Mouse (Mus musculus) olfactory bulb, adult 2 months (tissue): Measurements from ENCODE around the gene Ube4b. TPM values are rescaled to one million over a fixed set of nuclear protein-coding genes. Genes with fewer than 3 reads are reported as not detected.
A peak's percentile ranks its signal among the peaks of the same experiment; 100 is the strongest.

Experiments used
- H3K27ac ChIP-seq: fragments of 200-500 bp; 2 replicates; pipeline ENCODE4 v1.5.1; 2012; ENCODE audit warnings: low read depth, low read length; ENCODE audit not compliant: insufficient read depth
- H3K4me1 ChIP-seq: fragments of 200-500 bp; 2 replicates; pipeline ENCODE4 v1.6.1; 2012; ENCODE audit warnings: low read length; ENCODE audit not compliant: control insufficient read depth, insufficient read depth
- H3K4me3 ChIP-seq: fragments of 200-500 bp; 2 replicates; pipeline ENCODE4 v1.5.1; 2012; ENCODE audit warnings: mild to moderate bottlenecking, low read depth, low read length, moderate library complexity; ENCODE audit not compliant: insufficient read depth
- CTCF ChIP-seq: fragments of 200-500 bp; IDR thresholded peaks from 2 replicates; pipeline ENCODE4 v1.5.1; 2012; ENCODE audit warnings: low read depth, mild to moderate bottlenecking, low read length, moderate library complexity; ENCODE audit not compliant: insufficient read depth
- POLR2A ChIP-seq: fragments of 200-500 bp; IDR thresholded peaks from 2 replicates; pipeline ENCODE4 v1.6.1; 2012; ENCODE audit warnings: mild to moderate bottlenecking, low read depth, low read length, moderate library complexity; ENCODE audit not compliant: insufficient read depth
- WGBS: fragments of 180-500 bp; shearing (Covaris S2); methylation state at CpG from one replicate; pipeline ENCODE4 v1.1.7; 2018; 5-methylcytosine and 5-hydroxymethylcytosine counted together
- polyA plus RNA-seq: library from polyadenylated mRNA; stranded (reverse); fragments of >200 nt; gene quantifications from 2 replicates; pipeline ENCODE4 v1.2.4, GENCODE M21; 2012; ENCODE audit warnings: low replicate concordance; ENCODE audit not compliant: missing spikeins, insufficient read depth, insufficient read length

Ube4b gene
- polyA plus RNA-seq, 1 experiment = not detected

DNA sequence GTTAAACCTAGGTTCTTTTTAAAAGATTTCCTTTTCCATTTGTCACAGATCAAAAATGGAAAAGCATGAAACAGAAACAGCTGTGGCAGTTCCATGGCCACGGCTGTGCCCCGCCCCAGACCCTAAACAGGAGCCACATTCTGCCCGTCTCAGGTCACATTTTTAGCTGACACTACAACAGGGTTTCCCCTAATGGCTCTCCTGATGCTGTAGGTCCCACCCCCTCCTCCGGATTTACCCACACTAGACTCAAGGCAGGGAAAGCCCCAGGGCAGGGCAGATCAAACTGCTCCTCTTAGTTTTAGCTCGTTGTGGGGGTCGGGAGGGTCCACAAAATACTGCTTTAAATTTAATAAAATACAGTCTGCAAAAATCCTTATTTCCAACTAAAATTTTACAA lies 23.5 kb downstream of the Ube4b start:
- no peak for TF ChIP-seq POLR2A
- no peak for TF ChIP-seq CTCF
- WGBS = 51% methylated on average over 6 of the region's 6 CpGs
- Histone ChIP-seq H3K4me1 (peaks cover 55% of the 10 kb centered on the region), H3K27ac (no peak overlapping the region), H3K4me3 (no peak overlapping the region)

DNA sequence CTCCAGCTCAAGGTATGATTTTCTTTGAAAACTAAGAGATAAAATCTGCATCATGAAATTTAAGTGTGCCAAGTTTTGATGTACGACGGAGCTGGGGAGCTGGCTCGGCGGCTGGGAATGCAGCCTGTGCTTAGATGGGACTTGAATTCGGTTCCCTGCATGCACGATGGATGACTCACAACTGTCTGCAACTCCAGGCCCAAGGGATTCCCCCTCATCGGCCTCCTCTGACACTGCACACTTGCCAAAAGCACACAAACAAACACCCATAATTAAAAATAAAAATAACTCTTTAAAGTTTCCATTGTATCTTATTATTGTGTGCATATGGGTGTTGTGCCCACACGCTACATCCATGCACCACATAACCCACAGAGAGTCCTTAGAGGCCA lies 25.0 kb downstream of the Ube4b start:
- WGBS = 29% methylated on average over 8 of the region's 8 CpGs
- Histone ChIP-seq H3K4me3 (no peak overlapping the region), H3K27ac (0 out of 2 replicates have a peak overlapping the region, but pooled peaks have one; percentile 19), H3K4me1 (peaks cover 61% of the 10 kb centered on the region)
- TF ChIP-seq CTCF (no peak), POLR2A (no peak)

DNA sequence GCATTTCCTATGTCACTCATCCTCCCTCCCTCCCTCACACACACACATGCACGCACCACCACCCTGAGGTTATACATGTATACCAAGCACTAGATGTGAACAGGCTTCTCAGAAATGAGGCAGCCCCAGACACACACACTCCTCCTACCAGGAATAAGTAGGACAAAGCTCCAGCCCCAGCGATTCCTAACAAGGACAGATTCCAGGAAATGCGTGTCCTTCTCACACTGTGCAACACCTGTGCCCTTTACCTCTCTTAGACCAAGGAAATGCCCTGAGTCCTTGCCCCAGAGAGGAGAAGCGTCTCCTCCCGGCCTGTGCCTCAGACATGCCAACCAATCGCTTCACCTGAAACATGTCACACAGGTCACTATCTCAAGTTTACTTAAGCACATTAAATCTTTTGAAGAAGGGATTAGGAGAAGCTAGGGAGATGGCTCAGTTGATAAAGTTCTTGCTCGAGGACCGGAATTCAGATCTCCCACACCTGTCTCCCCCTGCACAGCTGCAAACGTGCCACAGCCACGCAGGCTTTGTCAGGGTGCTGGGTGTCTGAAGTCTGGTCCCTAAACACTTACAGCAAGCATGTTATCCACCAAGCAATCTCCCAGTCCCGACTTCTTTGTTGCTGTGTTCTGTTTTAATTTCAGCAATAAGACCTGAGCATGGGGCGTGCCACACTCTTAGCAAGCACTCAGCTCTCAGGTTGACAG lies 25.5 kb downstream of the Ube4b start:
- H3K27ac ChIP-seq = peak overlapping the region; percentile 19; the same call in 1 of the 2 replicates
- no peak overlapping the region for H3K4me3 ChIP-seq
- WGBS = 60% methylated on average over 12 of the region's 12 CpGs
- TF ChIP-seq CTCF (no peak), POLR2A (no peak)
- peaks cover 63% of the 10 kb centered on the region for H3K4me1 ChIP-seq

DNA sequence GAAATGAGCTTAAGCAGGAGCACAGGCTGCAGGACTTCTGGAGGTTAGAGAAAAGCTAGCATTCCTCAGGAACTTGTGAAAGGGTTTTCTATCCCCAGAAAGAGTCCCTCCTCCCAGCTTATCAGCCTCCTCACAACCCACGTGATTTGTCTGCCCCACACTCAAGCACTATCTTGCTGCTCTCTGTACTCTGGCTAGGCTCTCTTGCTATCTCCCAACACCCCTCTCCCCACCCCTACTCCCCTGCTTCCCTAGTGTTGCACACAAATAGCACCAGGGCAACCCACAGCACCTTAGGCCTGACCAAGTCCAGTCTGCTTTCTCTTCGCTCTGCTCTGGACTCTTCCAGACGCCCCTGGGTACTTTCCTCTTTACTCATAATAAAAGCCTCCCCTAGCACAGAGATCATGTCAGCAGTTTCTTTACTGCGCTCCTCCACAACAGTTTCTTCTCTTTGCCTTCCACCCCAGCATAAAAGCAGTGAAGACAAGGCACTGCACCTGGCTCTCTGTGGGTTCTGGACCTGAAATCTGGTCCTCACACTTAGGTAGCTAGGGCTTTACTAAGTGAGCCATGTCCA lies 27.1 kb downstream of the Ube4b start:
- Histone ChIP-seq H3K4me3 (no peak overlapping the region), H3K27ac (no peak overlapping the region), H3K4me1 (peaks cover 53% of the 10 kb centered on the region)
- TF ChIP-seq POLR2A (no peak), CTCF (no peak)
- 38% methylated on average over 4 of the region's 4 CpGs for WGBS

DNA sequence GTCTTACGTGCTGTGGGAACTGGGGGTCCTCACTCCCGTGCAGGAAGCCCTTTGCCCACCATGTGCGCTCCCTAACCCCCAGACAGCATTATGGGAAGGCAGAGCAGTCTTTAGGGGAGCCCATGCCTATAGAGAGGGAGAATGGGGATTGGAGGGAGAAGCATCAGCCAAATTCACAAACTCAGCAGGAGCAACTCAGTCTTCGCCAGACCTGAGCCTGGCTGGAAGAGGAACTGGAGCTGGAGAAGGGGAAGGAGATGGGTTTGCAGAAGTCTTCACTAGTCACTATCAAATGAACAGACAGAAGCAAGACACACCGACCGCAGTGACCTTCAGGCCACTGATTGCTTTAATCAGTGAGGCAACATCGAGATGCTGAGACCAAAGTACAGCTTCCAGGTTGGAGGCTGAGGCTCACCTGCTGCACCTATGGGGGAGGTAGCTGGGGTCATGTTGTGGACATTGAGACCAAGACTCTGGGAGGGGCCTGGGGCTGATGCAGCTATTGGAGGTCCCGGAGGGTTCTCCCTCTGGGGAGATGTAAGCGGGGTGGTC lies 28.3 kb downstream of the Ube4b start:
- no peak overlapping the region for H3K27ac ChIP-seq

DNA sequence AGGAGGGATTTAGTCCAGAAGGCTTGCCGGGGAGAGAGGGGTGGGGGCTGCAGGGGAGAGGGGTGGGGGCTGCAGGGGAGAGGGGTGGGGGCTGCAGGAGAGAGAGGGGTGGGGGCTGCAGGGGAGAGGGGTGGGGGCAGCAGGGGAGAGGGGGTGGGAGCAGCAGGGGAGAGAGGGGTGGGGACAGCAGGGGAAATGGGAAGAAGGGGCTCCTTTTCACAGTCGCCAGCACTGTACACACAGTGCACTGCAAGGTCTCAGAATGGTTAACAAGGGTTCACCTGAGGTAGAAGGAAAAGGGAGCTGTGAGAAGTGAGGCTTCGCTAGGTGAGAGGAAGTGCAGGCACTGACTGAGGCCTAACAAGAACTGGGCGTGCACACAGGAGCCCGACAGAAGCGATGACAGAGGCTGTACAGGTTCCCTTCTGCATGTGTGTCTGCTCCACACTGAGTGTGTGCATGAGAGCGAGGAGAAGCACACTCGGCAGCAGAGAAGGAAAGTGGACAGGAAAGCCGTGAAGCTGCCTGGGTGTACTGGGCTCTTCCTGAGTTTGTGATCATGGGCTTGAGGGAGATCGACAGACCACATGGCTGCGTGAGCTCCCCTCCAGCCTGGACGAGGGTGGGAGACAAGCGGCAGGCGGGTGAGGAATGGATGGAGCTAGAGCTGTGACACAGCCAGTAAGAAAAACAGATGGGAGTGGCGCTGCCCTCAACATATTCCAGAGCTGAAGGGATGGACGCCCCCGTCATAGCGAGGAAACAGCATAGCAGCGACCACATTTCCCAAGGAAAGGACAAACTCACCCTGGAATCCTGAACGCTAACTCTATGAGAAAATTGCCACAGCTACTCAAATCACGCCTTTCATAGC lies 29.9 kb downstream of the Ube4b start:
- Histone ChIP-seq H3K4me3 (no peak overlapping the region), H3K27ac (peak overlapping the region; percentile 5; the same call in 1 of the 2 replicates), H3K4me1 (peaks cover 43% of the 10 kb centered on the region)
- TF ChIP-seq CTCF = no peak
- TF ChIP-seq POLR2A = no peak
- WGBS = 55% methylated on average over 21 of the region's 21 CpGs

More for the DNA sequence above, 28.3 kb downstream of the Ube4b start:
- no peak overlapping the region for H3K4me3 ChIP-seq
- peaks cover 50% of the 10 kb centered on the region for H3K4me1 ChIP-seq
- TF ChIP-seq POLR2A (no peak), CTCF (no peak)
- 92% methylated on average over 9 of the region's 9 CpGs for WGBS

DNA sequence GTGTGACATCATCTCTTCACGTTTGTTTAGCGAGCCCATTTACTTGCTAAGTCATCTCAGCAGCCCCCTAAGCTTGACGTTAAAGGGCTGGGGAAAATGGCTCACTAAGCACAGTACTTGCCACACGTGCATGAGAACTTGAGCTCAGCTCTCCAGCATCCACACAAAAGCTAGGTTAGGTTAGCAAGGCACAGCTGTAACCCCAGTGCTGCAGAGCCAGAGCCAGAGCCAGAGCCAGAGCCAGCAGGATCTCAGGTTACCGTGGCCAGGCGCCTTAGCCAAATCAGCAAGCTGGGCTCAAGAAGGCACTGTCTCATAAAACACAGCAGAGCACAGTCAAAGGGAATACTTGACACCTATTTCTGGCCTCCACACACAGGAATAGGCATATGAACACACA lies 31.0 kb downstream of the Ube4b start:
- no peak overlapping the region for H3K4me3 ChIP-seq
- H3K27ac ChIP-seq = no peak overlapping the region
- H3K4me1 ChIP-seq = peaks cover 33% of the 10 kb centered on the region
- WGBS = 61% methylated on average over 6 of the region's 6 CpGs
- no peak for TF ChIP-seq POLR2A
- no peak for TF ChIP-seq CTCF

DNA sequence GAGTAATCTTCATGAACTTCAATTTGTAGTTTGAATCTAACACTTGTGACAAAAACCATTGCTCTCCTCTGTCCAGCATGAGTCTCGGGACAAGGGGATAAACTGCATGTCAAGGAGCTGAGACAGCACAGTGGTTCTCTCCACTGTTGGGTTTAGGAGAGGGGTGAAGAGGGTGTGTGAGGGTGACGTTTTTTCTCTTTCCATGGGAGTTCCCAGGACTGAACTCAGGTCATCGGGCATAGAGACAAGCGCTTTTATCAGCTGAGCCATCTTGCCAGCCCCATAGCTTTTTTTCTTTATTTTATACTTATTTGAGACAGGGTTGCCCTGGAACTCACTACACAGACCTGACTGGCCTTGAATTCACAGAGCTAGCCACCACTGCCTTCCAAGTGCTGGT lies 32.3 kb downstream of the Ube4b start:
- 83% methylated on average over 4 of the region's 4 CpGs for WGBS
- Histone ChIP-seq H3K27ac (no peak overlapping the region), H3K4me1 (peaks cover 29% of the 10 kb centered on the region), H3K4me3 (no peak overlapping the region)
- no peak for TF ChIP-seq CTCF
- no peak for TF ChIP-seq POLR2A
